Mouse (Mus musculus): Measurements from ENCODE around the gene Pagr1a.

DNA sequence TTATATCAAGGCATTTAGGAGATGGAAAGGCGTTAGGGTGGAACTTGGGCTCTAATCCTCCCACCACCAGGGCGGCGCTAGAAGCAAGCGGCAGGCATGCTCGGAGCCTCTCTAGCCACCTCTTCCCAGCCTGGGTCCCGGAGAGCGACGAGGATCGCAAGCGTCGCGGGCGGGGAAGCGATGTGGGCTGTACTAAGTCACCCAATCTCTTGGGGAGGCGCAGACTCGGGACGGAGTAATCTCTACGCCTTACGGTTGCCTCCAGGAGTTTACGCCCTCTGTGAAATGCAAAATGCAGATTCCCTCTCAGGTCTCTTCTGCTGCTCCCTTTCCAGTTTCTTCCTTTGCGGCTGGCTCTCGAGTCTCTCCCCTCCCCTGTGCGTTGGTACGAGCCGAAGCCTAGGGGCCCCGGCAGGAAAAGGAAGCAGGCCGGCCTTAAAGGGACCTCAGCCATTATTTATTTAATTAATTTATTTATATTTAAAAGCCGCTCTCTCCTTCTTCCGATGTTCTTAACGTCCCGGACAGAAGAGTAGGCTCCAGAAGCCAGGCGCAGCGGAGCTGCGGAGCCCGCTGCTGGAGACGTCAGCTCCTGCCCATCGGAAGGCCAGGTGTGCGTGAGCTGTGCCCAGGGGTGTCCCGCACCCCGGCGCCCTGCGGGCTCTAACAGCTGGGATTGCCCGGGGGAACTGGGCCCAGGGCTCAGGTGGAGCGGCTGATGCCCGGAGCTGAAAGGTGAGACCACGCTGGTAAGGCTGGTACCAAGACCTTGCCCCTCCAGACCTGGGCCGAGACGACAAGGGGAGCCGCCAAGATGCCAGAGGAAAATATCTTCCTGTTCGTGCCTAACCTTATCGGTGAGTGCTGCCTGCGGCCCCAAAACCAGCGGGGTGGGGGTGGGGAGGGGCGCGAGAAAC is 40.9 kb downstream of the Pagr1a start, which contains the start of gene Cdiptos:
- TF ChIP-seq CTCF (conservative IDR thresholded peaks at IDR 0.05; ENCODE audit: insufficient read depth, insufficient read length, low read depth, low read length) = peak; percentile 94
- TF ChIP-seq POLR2A (IDR thresholded peaks at IDR 0.05; ENCODE audit: low read depth, low read length) = no peak

Measured in kidney, adult 2 months (tissue).